Mouse (Mus musculus) liver, adult 2 months (tissue): Measurements from ENCODE around the gene Mfsd6l. TPM values are rescaled to one million over a fixed set of nuclear protein-coding genes. Genes with fewer than 3 reads are reported as not detected.

Experiments
- DNase-seq: peaks from one replicate; pipeline ENCODE4 v3.0.0-alpha.2; 2011; ENCODE audit warnings: low read depth, low spot score; ENCODE audit errors: extremely low read depth
- H3K27ac ChIP-seq: fragments of 200-500 bp; replicated peaks from 2 replicates; pipeline ENCODE4 v1.5.1; 2012; ENCODE audit warnings: low read depth, mild to moderate bottlenecking, control low read depth, inconsistent platforms, low read length; ENCODE audit not compliant: insufficient read depth
- H3K27me3 ChIP-seq: fragments of 200-500 bp; 2 replicates; pipeline ENCODE4 v1.6.1; 2012; ENCODE audit warnings: mild to moderate bottlenecking, moderate library complexity, low read length, inconsistent platforms; ENCODE audit not compliant: control insufficient read depth, insufficient read depth
- H3K36me3 ChIP-seq: fragments of 200-500 bp; 2 replicates; pipeline ENCODE4 v1.6.1; 2012; ENCODE audit warnings: low read length, inconsistent platforms; ENCODE audit not compliant: control insufficient read depth, insufficient read depth
- H3K4me1 ChIP-seq: fragments of 200-500 bp; 2 replicates; pipeline ENCODE4 v1.6.1; 2011; ENCODE audit warnings: low read length; ENCODE audit not compliant: control insufficient read depth, insufficient read depth
- H3K4me3 ChIP-seq: fragments of 200-500 bp; 2 replicates; pipeline ENCODE4 v1.5.1; 2011; ENCODE audit warnings: low read depth, mild to moderate bottlenecking, control low read depth, low read length, moderate library complexity; ENCODE audit not compliant: insufficient read depth
- H3K79me2 ChIP-seq: fragments of 200-500 bp; 2 replicates; pipeline ENCODE4 v1.6.1; 2012; ENCODE audit warnings: inconsistent platforms, mild to moderate bottlenecking, low read length, moderate library complexity; ENCODE audit not compliant: control insufficient read depth, insufficient read depth
- H3K9ac ChIP-seq: fragments of 200-500 bp; 2 replicates; pipeline ENCODE4 v1.6.1; 2012; ENCODE audit warnings: low read depth, mild to moderate bottlenecking, control low read depth, inconsistent platforms, low read length
- CTCF ChIP-seq: fragments of 200-500 bp; IDR thresholded peaks from 2 replicates; pipeline ENCODE4 v1.5.1; 2011; ENCODE audit warnings: low read depth, low read length, control low read depth
- POLR2A ChIP-seq: fragments of 200-500 bp; IDR thresholded peaks from 2 replicates; pipeline ENCODE4 v1.6.1; 2011; ENCODE audit warnings: low read length, control low read depth; ENCODE audit not compliant: insufficient read depth; ENCODE audit errors: extremely low read depth
- WGBS: fragments of 180-500 bp; shearing (Covaris S2); methylation state at CpG from one replicate; pipeline ENCODE4 v1.1.7; 2018; 5-methylcytosine and 5-hydroxymethylcytosine counted together
- polyA plus RNA-seq: library from polyadenylated mRNA; depleted of rRNA; stranded (reverse); fragments of >200 nt; gene quantifications from 2 replicates; pipeline ENCODE4 v1.2.3, GENCODE M21; 2012
- total RNA-seq: library from RNA; depleted of rRNA; stranded (reverse); fragments of >200 nt; gene quantifications from 2 replicates; pipeline ENCODE4 v1.2.3, GENCODE M21; 2014

Mfsd6l gene
- total and polyA plus RNA-seq, 2 experiments = 0.06 TPM; not detected in 1

DNA sequence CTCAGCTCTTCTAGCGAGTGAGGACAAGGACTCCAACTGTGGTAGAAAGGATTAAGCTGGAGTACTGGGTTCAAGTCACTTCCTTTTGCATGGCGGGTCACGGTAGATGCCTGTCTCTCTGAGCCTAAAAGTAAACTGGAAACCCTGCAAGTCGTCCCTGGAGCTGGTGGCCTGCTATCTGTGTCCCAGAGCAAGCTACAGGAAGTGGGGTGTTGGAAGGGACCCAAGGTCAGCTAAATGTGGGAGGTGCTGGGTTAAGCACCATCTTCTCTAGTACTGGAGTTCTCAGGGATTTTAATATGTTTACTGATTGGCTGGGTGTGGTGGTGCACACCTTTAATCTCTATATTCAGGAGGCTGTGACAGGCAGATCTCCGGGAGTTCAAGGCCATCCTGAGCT is 23.2 kb upstream of the Mfsd6l start:
- Histone ChIP-seq H3K27ac (no peak overlapping the region), H3K79me2 (no peaks in the 10 kb centered on the region), H3K9ac (no peak overlapping the region), H3K36me3 (no peaks in the 10 kb centered on the region), H3K4me3 (no peak overlapping the region), H3K4me1 (no peaks in the 10 kb centered on the region), H3K27me3 (no peaks in the 10 kb centered on the region)
- 57% methylated on average over 5 of the region's 5 CpGs for WGBS
- DNase-seq = peak; percentile 31
- TF ChIP-seq CTCF (no peak), POLR2A (no peak)

DNA sequence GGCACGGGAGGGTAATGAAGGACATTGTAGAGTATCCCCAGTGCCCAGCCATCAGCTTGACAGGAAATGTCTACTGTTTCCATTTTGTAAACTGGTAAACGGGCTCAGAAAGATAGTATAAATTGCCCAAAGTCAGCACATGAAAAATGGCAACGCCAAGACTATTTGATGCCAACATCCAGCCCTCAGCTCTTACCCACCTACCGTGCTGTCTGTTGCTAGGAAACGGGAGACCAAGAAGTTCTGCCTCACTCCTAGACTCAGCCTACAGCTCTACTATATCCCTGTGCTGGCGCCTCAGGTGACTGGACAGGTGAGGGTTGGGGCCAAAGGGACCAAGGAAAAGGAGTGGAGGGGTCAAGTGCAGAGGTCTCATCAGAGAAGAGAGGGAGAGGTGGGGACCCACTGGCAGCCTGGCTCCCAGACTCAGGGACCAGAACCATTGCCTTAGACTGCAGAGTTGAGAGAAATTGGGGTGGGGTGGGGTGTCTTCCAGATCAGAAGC is 22.0 kb upstream of the Mfsd6l start:
- Histone ChIP-seq H3K9ac (no peak overlapping the region), H3K4me3 (no peak overlapping the region), H3K36me3 (no peaks in the 10 kb centered on the region), H3K27ac (no peak overlapping the region), H3K79me2 (no peaks in the 10 kb centered on the region), H3K4me1 (no peaks in the 10 kb centered on the region), H3K27me3 (no peaks in the 10 kb centered on the region)
- TF ChIP-seq POLR2A = no peak
- TF ChIP-seq CTCF = no peak
- 91% methylated on average over 6 of the region's 6 CpGs for WGBS
- DNase-seq = no peak

DNA sequence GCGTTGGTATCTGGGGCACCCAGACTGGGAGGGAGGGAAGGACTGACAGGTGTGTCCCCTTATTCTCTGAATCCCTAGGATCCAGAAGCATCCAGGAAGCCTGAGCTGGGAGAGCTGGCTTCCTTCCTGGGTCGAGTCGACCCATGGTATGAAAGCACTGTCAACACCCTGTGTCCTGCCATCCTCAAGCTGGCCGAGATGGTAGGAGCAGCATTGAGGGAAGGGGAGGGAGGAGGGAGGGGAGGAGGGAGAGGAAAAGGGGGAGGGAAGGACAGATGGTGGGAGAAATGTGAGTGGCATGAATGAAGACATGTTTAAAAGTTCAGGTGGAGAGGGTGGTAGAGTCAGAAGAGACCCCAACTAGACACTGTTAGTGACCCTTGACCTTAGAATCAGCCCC is 20.0 kb upstream of the Mfsd6l start:
- no peak for DNase-seq
- Histone ChIP-seq H3K79me2 (no peaks in the 10 kb centered on the region), H3K4me3 (no peak overlapping the region), H3K27me3 (no peaks in the 10 kb centered on the region), H3K9ac (no peak overlapping the region), H3K36me3 (no peaks in the 10 kb centered on the region), H3K27ac (no peak overlapping the region), H3K4me1 (no peaks in the 10 kb centered on the region)
- WGBS = 62% methylated on average over 4 of the region's 4 CpGs
- TF ChIP-seq CTCF = no peak
- no peak for TF ChIP-seq POLR2A

DNA sequence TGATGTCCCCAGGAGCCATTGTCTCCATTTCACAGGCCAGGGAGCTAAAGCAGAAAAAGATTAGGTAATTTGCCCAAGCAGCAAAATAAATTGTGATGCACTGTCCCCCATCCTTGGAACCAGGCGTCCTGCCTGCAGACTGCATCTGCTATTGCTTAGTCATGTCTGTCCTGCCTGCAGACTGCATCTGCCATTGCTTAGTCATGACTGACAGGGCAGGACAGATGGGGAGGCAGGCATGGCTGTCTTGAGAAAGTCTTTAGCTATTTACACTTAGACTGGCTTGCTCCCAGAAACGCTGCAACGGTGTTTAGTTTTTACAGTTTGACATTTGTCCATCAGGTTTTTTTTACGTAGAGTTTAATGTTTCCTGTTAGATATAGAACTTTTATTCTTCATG is 19.5 kb upstream of the Mfsd6l start:
- H3K27ac ChIP-seq = no peak overlapping the region
- WGBS = 73% methylated on average over 4 of the region's 4 CpGs
- H3K36me3 ChIP-seq = no peaks in the 10 kb centered on the region
- no peaks in the 10 kb centered on the region for H3K27me3 ChIP-seq
- no peak overlapping the region for H3K4me3 ChIP-seq
- TF ChIP-seq POLR2A = no peak
- TF ChIP-seq CTCF = no peak
- no peaks in the 10 kb centered on the region for H3K79me2 ChIP-seq
- no peak overlapping the region for H3K9ac ChIP-seq
- no peaks in the 10 kb centered on the region for H3K4me1 ChIP-seq
- no peak for DNase-seq

DNA sequence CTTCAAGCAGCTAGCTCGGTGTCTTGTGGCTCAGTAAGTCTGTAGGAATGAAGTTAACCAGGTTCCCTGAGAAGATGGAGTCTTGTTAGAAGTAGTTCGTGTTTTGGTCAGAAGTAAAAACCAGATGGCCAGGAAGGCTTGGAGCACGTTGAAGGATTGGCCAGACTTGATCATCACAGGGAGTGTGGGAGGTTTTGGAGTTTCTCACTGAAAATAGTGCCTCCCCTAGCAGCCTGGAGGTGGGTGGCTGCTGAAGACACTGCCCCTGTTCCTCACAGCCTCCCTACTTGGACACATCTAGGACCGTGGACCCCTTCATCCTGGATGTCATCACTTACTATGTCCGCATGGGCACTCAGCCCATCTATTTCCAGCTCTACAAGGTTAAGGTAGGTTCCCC is 16.4 kb upstream of the Mfsd6l start:
- no peak overlapping the region for H3K27ac ChIP-seq
- no peak overlapping the region for H3K9ac ChIP-seq
- H3K4me1 ChIP-seq = no peaks in the 10 kb centered on the region
- H3K36me3 ChIP-seq = no peaks in the 10 kb centered on the region
- DNase-seq = no peak
- no peaks in the 10 kb centered on the region for H3K79me2 ChIP-seq
- no peak for TF ChIP-seq POLR2A
- H3K27me3 ChIP-seq = no peaks in the 10 kb centered on the region
- no peak overlapping the region for H3K4me3 ChIP-seq
- 90% methylated on average over 5 of the region's 5 CpGs for WGBS

DNA sequence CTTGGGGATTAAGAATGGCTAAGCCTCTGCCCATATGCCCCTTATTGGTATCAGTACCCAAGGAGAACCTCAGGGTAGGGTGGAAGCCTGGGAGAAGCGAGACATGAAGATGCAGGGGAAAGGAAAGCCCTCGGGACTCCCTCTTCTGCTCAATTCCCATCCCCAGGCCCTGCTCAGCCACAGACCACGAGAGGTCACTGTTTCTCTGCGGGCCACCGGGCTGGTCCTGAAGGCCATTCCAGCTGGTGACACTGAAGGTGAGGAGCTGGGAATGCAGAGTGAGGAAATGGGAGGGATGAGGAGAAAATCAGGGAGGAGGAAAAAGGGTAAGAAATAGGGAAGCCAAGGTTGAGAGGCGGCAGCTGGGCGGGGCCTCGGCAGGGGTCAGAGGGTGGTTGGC is 11.4 kb upstream of the Mfsd6l start:
- 32% methylated on average over 8 of the region's 8 CpGs for WGBS
- DNase-seq = no peak
- H3K79me2 ChIP-seq = no peaks in the 10 kb centered on the region
- TF ChIP-seq POLR2A = no peak
- TF ChIP-seq CTCF = peak; percentile 56
- no peaks in the 10 kb centered on the region for H3K36me3 ChIP-seq
- no peaks in the 10 kb centered on the region for H3K27me3 ChIP-seq
- no peak overlapping the region for H3K4me3 ChIP-seq
- no peak overlapping the region for H3K9ac ChIP-seq
- H3K27ac ChIP-seq = no peak overlapping the region
- peaks cover 2% of the 10 kb centered on the region; the same call in 1 of the 2 replicates for H3K4me1 ChIP-seq
